Mouse (Mus musculus) liver, embryonic 11.5 days (tissue): Measurements from ENCODE around the gene Snx9. TPM values are rescaled to one million over a fixed set of nuclear protein-coding genes. Genes with fewer than 3 reads are reported as not detected.

Source experiments
- ATAC-seq: fragments of 200-750 bp; cut with Nextera tagmentation; replicated peaks from 2 replicates; pipeline ENCODE4 v1.8.0; 2017; ENCODE audit warnings: moderate number of reproducible peaks, mild to moderate bottlenecking, moderate TSS enrichment, moderate library complexity; ENCODE audit not compliant: low FRiP score
- DNase-seq: peaks from one replicate; pipeline ENCODE4 v3.0.0-alpha.2; 2017; ENCODE audit warnings: low spot score
- H3K27ac ChIP-seq: fragments of 300-500 bp; sonication (generic); 2 replicates; pipeline ENCODE4 v1.5.1; 2014; ENCODE audit warnings: mild to moderate bottlenecking, low read depth, low read length, control low read depth
- H3K27me3 ChIP-seq: fragments of 300-500 bp; sonication (generic); replicated peaks from 2 replicates; pipeline ENCODE4 v1.6.1; 2014; ENCODE audit warnings: low read length, mixed read lengths; ENCODE audit not compliant: control insufficient read depth, insufficient read depth
- H3K36me3 ChIP-seq: fragments of 300-500 bp; sonication (generic); 2 replicates; pipeline ENCODE4 v1.6.1; 2014; ENCODE audit warnings: mild to moderate bottlenecking, low read length, moderate library complexity, mixed read lengths; ENCODE audit not compliant: control insufficient read depth, insufficient read depth
- H3K4me1 ChIP-seq: fragments of 300-500 bp; sonication (generic); replicated peaks from 2 replicates; pipeline ENCODE4 v1.6.1; 2014; ENCODE audit warnings: low read length, mixed read lengths; ENCODE audit not compliant: control insufficient read depth, insufficient read depth
- H3K4me2 ChIP-seq: fragments of 300-500 bp; sonication (generic); 2 replicates; pipeline ENCODE4 v1.6.1; 2014; ENCODE audit warnings: mild to moderate bottlenecking, control low read depth, moderate library complexity
- H3K4me3 ChIP-seq: fragments of 300-500 bp; sonication (generic); 2 replicates; pipeline ENCODE4 v1.5.1; 2014; ENCODE audit warnings: low read depth, low read length, control low read depth
- H3K9ac ChIP-seq: fragments of 300-500 bp; sonication (generic); 2 replicates; pipeline ENCODE4 v1.6.1; 2014; ENCODE audit warnings: low read depth, low read length, control low read depth
- H3K9me3 ChIP-seq: fragments of 300-500 bp; sonication (generic); 2 replicates; pipeline ENCODE4 v1.6.1; 2016; ENCODE audit warnings: low read length, inconsistent platforms, mixed read lengths; ENCODE audit not compliant: control insufficient read depth
- WGBS: fragments of 180-500 bp; shearing (Covaris S2); extraction: QIAGEN DNeasy Blood & Tissue Kit; methylation state at CpG from one replicate; pipeline ENCODE4 v1.1.7; 2014; 5-methylcytosine and 5-hydroxymethylcytosine counted together
- polyA plus RNA-seq: library from polyadenylated mRNA; unstranded; fragments of >200 nt; fragmentation: Nextera tagmentation; extraction: Ambion mirVana; gene quantifications from 2 replicates; pipeline ENCODE4 v1.2.1, GENCODE M21; 2014

Snx9 gene
- polyA plus RNA-seq, 1 experiment from 2014 or later, result 31.2 TPM

GRCm38 (mm10) chr17:5843641-5843990 lies 2.5 kb downstream of the Snx9 start:
- ATAC-seq (no peak), DNase-seq (no peak)
- no peaks in the 10 kb centered on the region for H3K9me3 ChIP-seq
- no peak overlapping the region for H3K4me2 ChIP-seq
- H3K4me3 ChIP-seq, result no peak overlapping the region
- no peak overlapping the region for H3K27ac ChIP-seq
- peaks cover 26% of the 10 kb centered on the region for H3K4me1 ChIP-seq
- no peaks in the 10 kb centered on the region for H3K27me3 ChIP-seq
- WGBS, result 91% methylated on average over 7 of the region's 7 CpGs
- no peaks in the 10 kb centered on the region for H3K36me3 ChIP-seq
- H3K9ac ChIP-seq, result no peak overlapping the region

GRCm38 (mm10) chr17:5845376-5845775 lies 4.2 kb downstream of the Snx9 start:
- DNase-seq, result no peak

GRCm38 (mm10) chr17:5846101-5846500 lies 5.0 kb downstream of the Snx9 start:
- Histone ChIP-seq H3K9me3 (no peaks in the 10 kb centered on the region), H3K4me2 (no peak overlapping the region), H3K9ac (no peak overlapping the region), H3K27me3 (no peaks in the 10 kb centered on the region), H3K4me1 (peaks cover 23% of the 10 kb centered on the region), H3K36me3 (no peaks in the 10 kb centered on the region), H3K4me3 (no peak overlapping the region), H3K27ac (no peak overlapping the region)
- ATAC-seq (no peak), DNase-seq (no peak)
- 76% methylated on average over 8 of the region's 8 CpGs for WGBS

More at GRCm38 (mm10) chr17:5845376-5845775, 4.2 kb downstream of the Snx9 start:
- 82% methylated on average over 4 of the region's 4 CpGs for WGBS
- H3K27ac ChIP-seq, result no peak overlapping the region
- no peak for ATAC-seq
- H3K4me3 ChIP-seq, result no peak overlapping the region
- H3K27me3 ChIP-seq, result no peaks in the 10 kb centered on the region
- H3K9me3 ChIP-seq, result no peaks in the 10 kb centered on the region
- H3K4me2 ChIP-seq, result no peak overlapping the region
- no peak overlapping the region for H3K9ac ChIP-seq
- H3K4me1 ChIP-seq, result peaks cover 23% of the 10 kb centered on the region
- no peaks in the 10 kb centered on the region for H3K36me3 ChIP-seq

GRCm38 (mm10) chr17:5848706-5849415 lies 7.7 kb downstream of the Snx9 start:
- Histone ChIP-seq H3K36me3 (no peaks in the 10 kb centered on the region), H3K9me3 (no peaks in the 10 kb centered on the region), H3K27me3 (no peaks in the 10 kb centered on the region), H3K9ac (no peak overlapping the region), H3K4me1 (peaks cover 13% of the 10 kb centered on the region), H3K27ac (peak overlapping the region; percentile 30), H3K4me3 (no peak overlapping the region; the same call in 1 of the 2 replicates), H3K4me2 (peak overlapping the region; percentile 54)
- 69% methylated on average over 10 of the region's 10 CpGs for WGBS
- DNase-seq (no peak), ATAC-seq (no peak)

GRCm38 (mm10) chr17:5849421-5849910 lies 8.3 kb downstream of the Snx9 start:
- no peak for DNase-seq
- WGBS, result 49% methylated on average over 18 of the region's 18 CpGs
- peaks cover 10% of the 10 kb centered on the region for H3K4me1 ChIP-seq
- H3K27me3 ChIP-seq, result no peaks in the 10 kb centered on the region
- H3K9me3 ChIP-seq, result no peaks in the 10 kb centered on the region
- H3K4me3 ChIP-seq, result peak overlapping the region; percentile 16; the same call in 1 of the 2 replicates
- ATAC-seq, result no peak
- H3K4me2 ChIP-seq, result peak overlapping the region; percentile 54
- H3K36me3 ChIP-seq, result no peaks in the 10 kb centered on the region
- H3K27ac ChIP-seq, result peak overlapping the region; percentile 30
- H3K9ac ChIP-seq, result no peak overlapping the region

- Histone ChIP-seq H3K27ac (no peak overlapping the region), H3K4me1 (peaks cover 6% of the 10 kb centered on the region), H3K4me3 (no peak overlapping the region), H3K4me2 (no peak overlapping the region), H3K36me3 (no peaks in the 10 kb centered on the region), H3K9me3 (no peaks in the 10 kb centered on the region), H3K27me3 (no peaks in the 10 kb centered on the region), H3K9ac (no peak overlapping the region)
- WGBS, result 96% methylated on average over 3 of the region's 3 CpGs
- DNase-seq (no peak), ATAC-seq (no peak)
Observed at GRCm38 (mm10) chr17:5850031-5850430, 8.9 kb downstream of the Snx9 start.

GRCm38 (mm10) chr17:5850476-5850875 lies 9.3 kb downstream of the Snx9 start:
- no peaks in the 10 kb centered on the region for H3K36me3 ChIP-seq
- peaks cover 6% of the 10 kb centered on the region for H3K4me1 ChIP-seq
- no peak overlapping the region for H3K4me3 ChIP-seq
- WGBS, result 90% methylated on average over 3 of the region's 3 CpGs
- ATAC-seq (no peak), DNase-seq (no peak)
- no peaks in the 10 kb centered on the region for H3K9me3 ChIP-seq
- H3K27ac ChIP-seq, result no peak overlapping the region
- H3K27me3 ChIP-seq, result no peaks in the 10 kb centered on the region
- no peak overlapping the region for H3K4me2 ChIP-seq
- H3K9ac ChIP-seq, result no peak overlapping the region

- 95% methylated on average over 13 of the region's 13 CpGs for WGBS
- no peaks in the 10 kb centered on the region for H3K36me3 ChIP-seq
- no peaks in the 10 kb centered on the region for H3K27me3 ChIP-seq
- no peak for ATAC-seq
- H3K4me1 ChIP-seq, result peaks cover 3% of the 10 kb centered on the region; the same call in 1 of the 2 replicates
- no peak overlapping the region for H3K4me2 ChIP-seq
- H3K9ac ChIP-seq, result no peak overlapping the region
- no peaks in the 10 kb centered on the region for H3K9me3 ChIP-seq
- no peak overlapping the region for H3K4me3 ChIP-seq
- no peak overlapping the region for H3K27ac ChIP-seq
- DNase-seq, result no peak
Observed at GRCm38 (mm10) chr17:5853936-5854335, 12.8 kb downstream of the Snx9 start.

GRCm38 (mm10) chr17:5855560-5855959 lies 14.4 kb downstream of the Snx9 start:
- Histone ChIP-seq H3K9me3 (no peaks in the 10 kb centered on the region), H3K9ac (no peak overlapping the region), H3K27me3 (no peaks in the 10 kb centered on the region), H3K27ac (no peak overlapping the region), H3K36me3 (no peaks in the 10 kb centered on the region), H3K4me3 (no peak overlapping the region), H3K4me1 (no peaks in the 10 kb centered on the region), H3K4me2 (no peak overlapping the region)
- ATAC-seq (no peak), DNase-seq (no peak)
